Mouse (Mus musculus) lung, adult 2 months (tissue): Measurements from ENCODE around the gene Mrtfb. TPM values are rescaled to one million over a fixed set of nuclear protein-coding genes. Genes with fewer than 3 reads are reported as not detected.

Source experiments
- DNase-seq: peaks from one replicate; pipeline ENCODE4 v3.0.0; 2022
- H3K4me1 ChIP-seq: fragments of 200-500 bp; 2 replicates; pipeline ENCODE4 v1.6.1; 2011; ENCODE audit warnings: low read length; ENCODE audit not compliant: control insufficient read depth, insufficient read depth
- H3K4me3 ChIP-seq: fragments of 200-500 bp; replicated peaks from 2 replicates; pipeline ENCODE3; 2011; ENCODE audit warnings: low read depth, mild to moderate bottlenecking, control low read depth, low read length; ENCODE audit errors: extremely low read depth
- CTCF ChIP-seq: fragments of 200-500 bp; IDR thresholded peaks from 2 replicates; pipeline ENCODE4 v1.5.1; 2011; ENCODE audit warnings: mild to moderate bottlenecking, low read length, control low read depth; ENCODE audit not compliant: insufficient read depth
- POLR2A ChIP-seq: fragments of 200-500 bp; IDR thresholded peaks from 2 replicates; pipeline ENCODE4 v1.6.1; 2011; ENCODE audit warnings: low read depth, mild to moderate bottlenecking, control low read depth, low read length, borderline replicate concordance; ENCODE audit errors: extremely low read depth
- WGBS: fragments of 180-500 bp; shearing (Covaris S2); methylation state at CpG from one replicate; pipeline ENCODE4 v1.1.7; 2018; 5-methylcytosine and 5-hydroxymethylcytosine counted together
- polyA plus RNA-seq: library from polyadenylated mRNA; depleted of rRNA; stranded (reverse); fragments of >200 nt; gene quantifications from 2 replicates; pipeline ENCODE4 v1.2.3, GENCODE M21; 2012; rRNA removed

Gene Mrtfb
- polyA plus RNA-seq, 1 experiment = 15.8 TPM

DNA sequence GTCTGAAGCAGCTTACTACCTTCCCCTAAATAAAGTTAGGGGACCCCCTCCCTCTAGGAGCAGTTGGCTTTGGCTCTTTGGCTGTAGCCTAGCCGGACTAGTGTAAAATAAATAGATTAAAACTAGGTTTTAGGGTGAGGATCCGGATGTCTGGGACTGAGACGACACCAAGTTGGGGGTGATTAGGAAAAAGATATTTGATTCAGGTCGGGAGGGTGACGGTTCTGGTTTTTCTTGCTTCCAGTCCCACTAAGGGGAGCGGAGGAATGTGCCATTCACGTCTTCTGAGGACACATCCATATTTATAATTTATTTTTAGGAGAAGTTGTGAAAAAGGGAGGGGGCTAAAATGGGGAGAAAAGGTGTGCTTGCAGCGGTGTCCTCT, 192.4 kb downstream of the Mrtfb start:
- 0 out of 2 replicates have a peak, but pooled peaks cover 3% of the 10 kb centered on the region for H3K4me1 ChIP-seq
- DNase-seq = no peak
- TF ChIP-seq CTCF (no peak), POLR2A (no peak)
- 44% methylated on average over 8 of the region's 8 CpGs for WGBS
- H3K4me3 ChIP-seq = no peak overlapping the region

GRCm38 (mm10) chr16:13449491-13449890, 193.2 kb downstream of the Mrtfb start:
- Histone ChIP-seq H3K4me1 (0 out of 2 replicates have a peak, but pooled peaks cover 3% of the 10 kb centered on the region), H3K4me3 (no peak overlapping the region)
- DNase-seq = no peak
- no peak for TF ChIP-seq POLR2A
- TF ChIP-seq CTCF = no peak
- 71% methylated on average over 13 of the region's 13 CpGs for WGBS

DNA sequence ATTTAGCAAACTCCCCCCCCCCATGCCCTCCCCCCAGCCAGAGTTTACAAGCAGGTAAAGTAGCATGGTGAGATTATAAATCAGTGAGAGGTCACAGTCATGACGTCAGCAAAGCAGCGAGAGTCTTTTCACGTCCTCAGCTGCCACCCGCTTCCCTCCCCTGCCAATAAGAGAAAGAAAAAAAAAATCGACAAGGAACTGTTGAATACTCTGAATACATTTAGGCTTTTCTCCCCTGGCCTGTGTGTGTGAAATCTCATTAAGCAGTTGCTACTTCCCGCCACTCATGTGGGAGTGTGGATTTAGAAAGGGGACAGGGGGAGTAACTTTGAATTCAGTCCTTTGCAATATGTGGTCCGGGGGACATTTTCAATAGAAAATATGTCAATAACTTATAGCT, 194.6 kb downstream of the Mrtfb start:
- no peak for DNase-seq
- WGBS = 52% methylated on average over 7 of the region's 7 CpGs
- Histone ChIP-seq H3K4me3 (no peak overlapping the region), H3K4me1 (0 out of 2 replicates have a peak, but pooled peaks cover 3% of the 10 kb centered on the region)
- TF ChIP-seq CTCF (no peak), POLR2A (no peak)

DNA sequence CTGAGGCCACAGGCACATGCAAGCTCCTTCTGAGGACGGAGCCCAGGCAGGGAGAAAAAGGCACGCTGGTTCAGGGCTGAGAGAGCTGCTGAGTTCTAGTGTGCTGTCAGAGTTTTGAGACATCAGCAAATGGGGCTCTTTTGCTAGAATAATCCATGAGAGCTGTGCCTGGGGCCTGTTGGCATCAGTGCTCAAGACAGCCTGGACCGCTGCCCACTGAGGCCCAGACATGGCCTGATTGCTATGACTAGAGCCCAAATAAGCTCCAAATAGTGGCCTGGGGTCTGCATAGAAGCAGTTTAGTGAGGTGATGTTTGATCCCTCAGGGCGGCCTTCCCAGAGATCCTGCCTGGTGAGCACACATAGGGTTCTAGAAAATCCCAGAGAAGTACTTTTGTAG, 195.7 kb downstream of the Mrtfb start:
- 89% methylated on average over 4 of the region's 4 CpGs for WGBS
- Histone ChIP-seq H3K4me3 (no peak overlapping the region), H3K4me1 (0 out of 2 replicates have a peak, but pooled peaks cover 3% of the 10 kb centered on the region)
- no peak for DNase-seq
- TF ChIP-seq POLR2A (no peak), CTCF (no peak)

GRCm38 (mm10) chr16:13452661-13453060, 196.4 kb downstream of the Mrtfb start:
- WGBS = 81% methylated on average over 7 of the region's 7 CpGs
- Histone ChIP-seq H3K4me3 (no peak overlapping the region), H3K4me1 (no peaks in the 10 kb centered on the region)
- no peak for DNase-seq
- TF ChIP-seq CTCF = no peak
- TF ChIP-seq POLR2A = no peak

DNA sequence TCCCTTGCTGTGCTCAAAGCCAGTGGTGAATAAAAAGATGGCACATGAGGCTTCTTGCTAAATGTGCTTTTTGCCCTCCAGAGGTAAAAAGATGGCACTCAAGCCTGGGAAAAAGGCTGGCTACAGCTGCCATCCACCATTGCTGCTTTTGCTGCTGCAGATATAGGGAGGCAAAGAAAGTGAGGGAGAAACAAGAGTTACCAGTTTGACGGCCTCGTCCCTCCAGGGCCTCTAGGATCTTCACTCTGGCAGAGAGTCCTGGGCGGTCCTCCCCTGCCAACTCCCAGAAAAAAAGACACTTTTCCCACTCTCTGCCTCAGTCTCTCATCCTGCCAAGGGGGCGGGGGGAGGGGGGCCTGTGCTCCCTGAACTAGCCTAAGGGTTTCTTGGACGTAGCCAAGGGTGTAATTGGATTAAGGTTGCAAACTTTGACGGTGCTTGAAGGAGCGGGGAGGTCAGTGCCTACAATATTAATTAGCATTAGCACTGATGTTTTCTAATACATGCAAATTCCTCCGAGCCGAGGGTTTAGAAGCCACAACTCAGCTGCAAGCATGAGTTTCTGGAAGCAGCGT, 197.8 kb downstream of the Mrtfb start:
- Histone ChIP-seq H3K4me1 (no peaks in the 10 kb centered on the region), H3K4me3 (no peak overlapping the region)
- no peak for DNase-seq
- WGBS = 69% methylated on average over 10 of the region's 10 CpGs
- TF ChIP-seq POLR2A (no peak), CTCF (no peak)

DNA sequence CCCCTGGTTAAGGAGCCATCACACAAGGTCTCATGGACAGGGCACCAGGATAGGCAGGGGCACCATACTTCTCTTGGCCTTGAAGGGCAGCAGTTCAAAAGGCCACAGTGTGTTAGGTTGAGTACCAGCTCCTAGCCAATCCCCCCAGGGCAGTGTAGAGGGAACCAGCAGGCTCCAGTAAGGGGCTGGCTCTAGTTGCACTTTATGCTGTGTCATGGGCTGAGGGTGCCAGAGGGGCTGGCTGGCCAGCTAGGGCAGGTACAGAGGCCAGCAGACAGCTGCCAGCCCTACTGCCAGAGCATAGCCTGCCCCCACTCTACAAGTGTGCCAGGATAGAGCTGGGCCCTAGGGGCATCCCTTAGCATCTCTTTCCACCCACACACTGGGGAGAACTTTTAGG, 199.3 kb downstream of the Mrtfb start:
- Histone ChIP-seq H3K4me3 (no peak overlapping the region), H3K4me1 (no peaks in the 10 kb centered on the region)
- no peak for DNase-seq
- no peak for TF ChIP-seq CTCF

- TF ChIP-seq CTCF (no peak), POLR2A (no peak)
- no peak for DNase-seq
- Histone ChIP-seq H3K4me1 (no peaks in the 10 kb centered on the region), H3K4me3 (no peak overlapping the region)
These were observed 202.3 kb downstream of the Mrtfb start for GRCm38 (mm10) chr16:13458556-13458955.

DNA sequence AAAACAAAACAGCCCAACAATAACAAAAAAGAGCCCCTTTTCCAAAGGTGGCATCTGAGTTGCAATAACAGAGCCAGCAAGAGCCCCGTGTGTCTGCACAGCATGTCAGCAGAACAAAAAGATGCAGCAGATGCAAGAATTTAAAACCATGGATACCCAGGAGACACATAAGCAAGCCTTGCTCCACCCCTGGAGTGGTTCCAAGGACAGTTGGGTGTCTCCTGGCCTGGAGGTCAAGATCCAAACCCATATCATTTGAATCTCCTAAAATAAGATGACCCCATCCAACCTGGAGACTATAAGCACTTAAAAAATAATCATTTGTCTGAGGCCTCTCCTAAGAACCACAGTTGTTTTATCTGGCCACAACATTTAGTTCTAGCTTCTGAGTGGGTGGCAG, 203.8 kb downstream of the Mrtfb start:
- no peak for DNase-seq
- TF ChIP-seq POLR2A (no peak), CTCF (no peak)
- no peaks in the 10 kb centered on the region for H3K4me1 ChIP-seq
- WGBS = 62% methylated on average over 1 of the region's 1 CpGs
- no peak overlapping the region for H3K4me3 ChIP-seq

DNA sequence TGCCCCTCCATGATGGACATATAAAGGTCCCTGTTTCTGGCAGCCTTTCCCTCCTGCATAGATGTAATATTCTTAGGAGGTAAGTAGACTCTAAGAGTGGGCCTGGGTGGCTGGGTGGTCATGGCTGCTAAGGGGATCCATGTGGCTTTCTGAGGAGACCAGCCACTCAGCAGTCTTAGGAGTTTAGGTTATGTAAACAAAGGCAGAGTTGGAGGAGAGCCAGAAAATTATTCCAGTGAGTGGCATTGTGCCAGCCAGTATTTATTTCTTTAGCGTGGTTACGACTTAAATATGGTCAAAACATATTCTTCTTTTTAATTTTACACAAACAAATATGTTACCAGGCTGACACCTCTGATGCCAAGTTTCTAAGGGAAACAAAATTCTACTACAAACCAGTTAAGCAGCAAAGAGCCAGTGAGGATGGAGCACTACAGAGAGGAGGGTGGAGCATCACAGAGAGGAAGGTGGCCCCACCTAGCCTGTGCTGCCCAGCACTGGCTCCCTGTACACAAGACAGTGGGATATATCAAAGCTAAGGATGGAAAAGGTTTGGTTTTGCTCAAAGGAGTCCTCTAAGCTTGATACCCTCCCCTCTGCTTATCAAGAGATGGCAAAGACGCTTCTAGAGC, 204.6 kb downstream of the Mrtfb start:
- Histone ChIP-seq H3K4me3 (no peak overlapping the region), H3K4me1 (no peaks in the 10 kb centered on the region)
- no peak for DNase-seq
- WGBS = 41% methylated on average over 3 of the region's 3 CpGs
- TF ChIP-seq CTCF = no peak

- WGBS = 86% methylated on average over 5 of the region's 5 CpGs
- DNase-seq = no peak
- Histone ChIP-seq H3K4me1 (no peaks in the 10 kb centered on the region), H3K4me3 (no peak overlapping the region)
- TF ChIP-seq CTCF = no peak
- TF ChIP-seq POLR2A = no peak
These were observed 208.4 kb downstream of the Mrtfb start for GRCm38 (mm10) chr16:13464662-13465061.

Other genes with a start within 250 kb of the Mrtfb start
- gene Ercc4, start 146.8 kb upstream of the Mrtfb start, polyA plus RNA-seq = 13.3 and 13.8 TPM in 2 replicates